Mouse (Mus musculus) spleen, postnatal 36 days (tissue): Measurements from ENCODE around the gene Ncaph.
"Not testable (repeated sequence)": the region's sequence is repeated elsewhere in the genome, so short reads cannot be mapped to it uniquely, and the experiment has no call there.

Experiments
- DNase-seq, 2 experiments: peaks; one replicate each; pipeline ENCODE4 v3.0.0; 2022; ENCODE audit warnings: low spot score in 2 of 2, mixed read lengths in 1 of 2

The Ncaph gene

GRCm38 (mm10) chr2:127090151-127090550, 43.6 kb downstream of the Ncaph start:
- DNase-seq = not testable (repeated sequence)

GRCm38 (mm10) chr2:127086235-127086634, 47.5 kb downstream of the Ncaph start:
- DNase-seq = peak; percentile 37 to 43

GRCm38 (mm10) chr2:127080591-127081218, 53.0 kb downstream of the Ncaph start:
- no peak for DNase-seq

- peak in 1 of 2 experiments; percentile 14 for DNase-seq
Measured at GRCm38 (mm10) chr2:127079881-127080590, 53.7 kb downstream of the Ncaph start.

- DNase-seq = not testable (repeated sequence)
Measured at GRCm38 (mm10) chr2:127079066-127079465, 54.7 kb downstream of the Ncaph start.

- DNase-seq = no peak
Measured at GRCm38 (mm10) chr2:127077611-127078010, 56.1 kb downstream of the Ncaph start.

GRCm38 (mm10) chr2:127074116-127074515, 59.6 kb downstream of the Ncaph start:
- DNase-seq = no peak

- DNase-seq = no peak
Measured at GRCm38 (mm10) chr2:127070879-127071278, 62.9 kb downstream of the Ncaph start.

- peak; percentile 90 for DNase-seq
Measured at GRCm38 (mm10) chr2:127070435-127070841, 63.3 kb downstream of the Ncaph start, which contains the start of gene Blvra. TSS of gene Blvra (plus strand) at chr2:127070665.

- no peak for DNase-seq
Measured at GRCm38 (mm10) chr2:127069781-127070434, 63.8 kb downstream of the Ncaph start.

GRCm38 (mm10) chr2:127068806-127069205, 64.9 kb downstream of the Ncaph start:
- DNase-seq = no peak

- no peak for DNase-seq
Measured at GRCm38 (mm10) chr2:127061471-127061870, 72.3 kb downstream of the Ncaph start.
